Mouse (Mus musculus): ENCODE measurements at regions not wholly inside any gene's neighbourhood (a gene's known extent, or its start where the extent isn't known, plus 50 kb on each side); places are given as distances from the start of the nearest gene placed in this dataset.

- DNase-seq (ENCODE audit: extremely low read depth, low read depth): no peak
Observed at GRCm38 (mm10) chr14:105718676-105719441, 177.8 kb downstream of the Spry2 start.

- peak; percentile 2 for DNase-seq (ENCODE audit: extremely low read depth, low read depth)
Observed at GRCm38 (mm10) chr14:105717821-105718220, 178.8 kb downstream of the Spry2 start.

DNA sequence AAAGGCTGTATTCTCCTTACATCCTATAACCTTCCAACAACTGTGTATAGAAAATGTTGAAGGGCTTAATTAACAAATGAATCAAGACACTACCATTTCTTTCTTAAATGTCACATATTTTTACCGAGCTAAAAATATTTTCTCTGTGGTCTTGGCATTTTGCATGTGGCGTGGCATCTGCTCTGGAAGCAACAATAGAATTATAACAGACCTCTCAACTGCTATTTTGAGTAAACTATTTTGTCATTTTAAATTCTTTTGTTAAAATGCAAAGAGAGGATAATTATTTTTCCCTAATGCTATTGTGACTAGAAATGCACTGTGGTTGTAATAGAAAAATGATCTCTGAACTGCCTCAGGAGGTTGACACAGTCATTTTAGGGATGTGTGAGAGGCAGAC, 187.9 kb downstream of the Spry2 start:
- DNase-seq (ENCODE audit: extremely low read depth, low read depth): no peak

DNA sequence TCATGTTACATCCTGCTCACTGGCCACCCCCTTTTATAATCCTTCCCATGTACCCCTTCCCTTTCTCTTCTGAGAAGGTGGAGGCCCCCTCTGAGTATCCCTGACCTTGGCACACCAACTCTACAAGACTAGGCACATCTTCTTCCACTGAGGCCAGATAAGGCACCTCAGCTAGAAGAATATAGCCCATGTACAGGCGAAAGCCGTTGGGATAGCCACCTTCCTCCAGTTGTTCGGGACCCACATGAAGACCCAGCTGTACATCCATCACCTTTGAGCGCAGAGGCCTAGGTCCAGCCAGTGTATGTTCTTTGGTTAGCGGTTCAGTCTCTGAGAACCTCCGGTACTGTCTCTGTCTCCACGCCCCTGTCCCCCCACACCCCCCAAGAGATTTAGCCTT, 189.9 kb downstream of the Spry2 start:
- no peak for DNase-seq (ENCODE audit: extremely low read depth, low read depth)

DNA sequence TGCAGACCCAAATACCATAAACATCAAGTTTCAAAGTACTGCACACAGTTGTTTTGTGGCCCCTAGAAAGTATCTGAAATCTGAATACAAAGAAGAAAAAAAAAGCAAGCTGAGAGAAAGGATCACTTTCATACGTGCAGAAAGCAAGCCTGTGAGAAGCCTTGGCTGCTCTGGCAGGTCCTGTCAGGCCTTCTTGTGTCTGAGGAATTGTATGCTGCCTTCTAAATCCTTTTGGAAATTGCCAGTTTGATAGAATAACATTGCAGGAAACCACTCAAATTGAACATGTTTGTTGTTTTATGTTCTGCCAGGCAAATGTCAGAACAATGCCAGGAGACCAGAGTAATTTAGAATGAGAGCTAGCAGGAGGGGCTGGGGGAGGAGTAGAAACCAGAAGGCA, 198.0 kb downstream of the Spry2 start:
- no peak for DNase-seq (ENCODE audit: extremely low read depth, low read depth)

DNA sequence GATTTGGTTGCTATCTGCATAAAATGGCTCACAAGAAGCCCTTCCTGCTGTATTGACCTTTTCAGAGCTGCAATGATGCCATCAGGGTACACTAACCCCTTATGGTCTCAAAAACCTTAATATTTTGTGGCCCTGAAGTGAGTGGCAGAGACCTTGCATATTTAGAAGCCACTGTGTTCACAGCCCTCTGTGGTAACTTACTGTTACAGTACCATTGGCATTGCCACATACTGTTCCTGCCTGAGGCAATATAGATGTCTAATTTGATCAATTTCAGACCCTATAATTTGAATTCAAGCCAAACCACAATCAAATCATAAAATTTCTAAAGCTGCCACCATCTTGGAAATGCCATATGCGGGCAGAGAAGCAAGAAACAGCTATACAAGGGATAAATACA, 198.5 kb downstream of the Spry2 start:
- no peak for DNase-seq (ENCODE audit: extremely low read depth, low read depth)

DNA sequence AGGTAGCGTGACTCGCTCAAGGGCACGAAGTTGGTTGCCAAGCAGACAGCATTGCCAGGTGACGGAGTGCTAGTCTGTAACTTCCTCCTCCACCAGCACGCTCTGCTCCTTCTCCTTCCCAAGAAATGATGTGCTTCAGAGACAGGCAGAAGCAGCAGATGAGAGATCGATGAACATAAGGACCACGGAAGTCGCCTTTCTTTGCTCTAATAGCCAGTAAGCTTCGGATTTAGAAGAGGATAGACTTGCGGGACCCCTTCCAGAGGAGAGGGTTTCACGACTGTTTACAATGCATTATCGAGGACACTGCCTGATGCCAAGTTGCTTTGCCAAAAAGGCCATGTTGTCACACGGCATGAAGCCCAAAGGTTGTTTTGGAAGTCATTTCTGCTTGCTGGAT, 199.2 kb downstream of the Spry2 start:
- DNase-seq (ENCODE audit: extremely low read depth, low read depth): no peak

- DNase-seq (ENCODE audit: extremely low read depth, low read depth): no peak
Observed at GRCm38 (mm10) chr14:105694969-105695368, 201.7 kb downstream of the Spry2 start.

DNA sequence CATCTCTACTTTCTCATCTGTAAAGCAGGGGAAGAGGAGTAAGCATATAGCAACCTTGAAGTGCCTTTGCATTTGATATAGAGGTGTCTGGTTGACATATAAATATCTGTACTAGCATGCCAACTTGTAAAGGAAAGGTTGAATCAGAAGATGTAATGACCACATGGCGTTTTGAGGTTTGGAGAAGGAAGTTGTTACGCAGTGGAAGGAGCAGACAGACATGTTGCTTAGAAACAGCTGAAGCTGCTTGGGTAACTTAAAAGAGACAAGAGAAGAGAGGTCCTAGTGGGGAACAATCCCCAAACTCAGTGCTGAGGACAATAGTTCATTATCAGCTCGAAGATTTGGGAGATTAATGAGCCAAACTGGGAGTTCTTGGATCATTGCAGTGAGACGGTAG, 202.9 kb downstream of the Spry2 start:
- no peak for DNase-seq (ENCODE audit: extremely low read depth, low read depth)

- no peak for DNase-seq (ENCODE audit: extremely low read depth, low read depth)
Observed at GRCm38 (mm10) chr14:105684826-105685465, 211.7 kb downstream of the Spry2 start.

DNA sequence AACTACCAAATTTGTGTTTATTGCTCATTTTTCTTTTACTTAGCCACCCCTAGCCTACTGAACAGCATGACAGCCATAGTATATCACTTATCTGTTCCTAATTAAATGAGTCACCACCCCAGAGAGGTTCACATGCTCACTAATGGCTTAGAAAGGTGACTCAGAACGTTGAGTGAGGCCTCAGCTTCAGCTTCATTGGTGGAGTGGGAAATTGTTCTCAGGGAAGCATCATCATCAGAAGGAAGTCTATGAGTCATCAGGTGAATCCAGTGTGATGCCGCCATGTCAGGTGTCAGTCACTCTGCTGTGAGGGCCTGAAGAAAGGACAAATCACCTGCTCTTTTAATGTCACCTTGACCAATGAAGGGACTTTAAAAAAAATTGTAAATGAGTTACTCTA, 212.3 kb downstream of the Spry2 start:
- no peak for DNase-seq (ENCODE audit: extremely low read depth, low read depth)

- DNase-seq (ENCODE audit: extremely low read depth, low read depth): no peak
Observed at GRCm38 (mm10) chr14:105676646-105676930, 220.0 kb downstream of the Spry2 start.

DNA sequence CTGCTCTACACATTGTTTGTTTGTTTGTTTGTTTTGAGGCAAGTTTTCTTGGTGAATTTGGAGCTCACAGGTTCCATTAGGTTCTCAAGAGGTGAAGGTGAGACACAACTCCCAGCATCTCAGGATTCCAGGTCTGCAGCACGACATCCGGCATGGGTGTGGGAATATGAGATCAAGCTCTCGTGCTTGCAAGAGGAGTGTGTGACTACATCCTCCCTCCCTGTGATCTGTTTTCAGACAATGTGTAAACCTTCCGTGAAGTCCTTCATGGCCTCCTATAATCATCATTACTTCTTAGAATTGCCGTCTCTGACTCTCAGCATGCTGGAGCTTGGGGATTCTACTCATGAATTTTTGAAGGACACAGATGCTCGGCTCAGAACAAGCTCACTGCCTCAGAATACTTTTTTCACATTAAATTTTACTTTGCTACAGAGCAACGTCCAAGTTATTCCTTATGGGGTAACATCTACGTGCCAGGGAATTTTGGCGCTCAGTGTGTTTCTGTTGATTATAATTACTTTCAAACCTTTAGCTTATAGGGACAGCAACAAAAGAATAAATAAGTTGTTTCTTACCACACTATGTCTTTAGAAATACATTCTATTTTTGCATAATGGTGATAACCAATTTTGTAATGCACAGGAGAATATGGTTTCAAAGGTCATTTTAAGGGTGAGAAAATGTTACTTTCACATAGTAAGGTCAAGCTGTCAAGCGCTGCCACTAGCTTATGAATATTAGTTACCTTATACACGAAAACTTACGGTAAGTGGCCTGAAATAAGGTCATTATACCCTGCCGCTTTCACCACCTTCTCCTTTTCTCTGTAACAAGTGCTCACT, 220.6 kb downstream of the Spry2 start:
- no peak for DNase-seq (ENCODE audit: extremely low read depth, low read depth)

DNA sequence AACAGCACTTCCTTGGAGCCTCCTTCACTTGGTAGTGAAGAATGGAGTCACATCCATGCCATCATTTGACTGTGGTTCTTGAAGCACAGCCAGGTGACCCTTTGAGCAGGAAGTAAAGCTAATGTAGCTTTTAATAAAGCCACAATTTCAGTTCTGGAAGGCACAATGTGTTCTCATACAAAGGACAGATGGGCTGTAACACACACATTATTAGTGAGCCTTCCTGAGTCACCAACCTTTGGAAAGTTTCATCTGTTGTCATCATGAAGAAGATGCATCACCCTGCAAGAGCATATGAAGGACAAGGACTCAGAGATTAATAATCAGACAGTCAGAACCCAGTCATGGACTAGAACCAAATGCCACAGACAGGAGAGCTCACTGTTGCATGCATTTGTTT, 221.6 kb downstream of the Spry2 start:
- DNase-seq (ENCODE audit: extremely low read depth, low read depth): no peak

DNA sequence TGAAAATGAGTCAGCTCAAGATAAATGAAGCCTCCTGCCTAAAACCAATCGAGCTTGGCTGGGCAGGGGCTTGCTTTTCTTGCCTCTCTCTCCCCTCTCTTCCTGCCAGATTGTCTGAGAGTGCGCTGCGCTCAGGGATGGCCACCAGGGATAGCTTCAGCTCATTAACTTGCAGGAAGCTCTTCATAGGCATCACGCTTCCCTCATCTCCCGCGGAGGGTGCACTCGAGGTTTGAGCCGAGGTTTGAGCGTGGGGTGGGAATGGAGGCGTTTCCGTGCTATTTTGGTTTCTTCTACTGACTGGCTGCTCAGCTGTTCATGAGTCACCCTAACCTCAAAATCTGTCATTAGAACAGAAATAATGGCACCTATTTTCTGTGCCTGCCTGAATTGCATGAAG, 227.7 kb downstream of the Spry2 start:
- no peak for DNase-seq (ENCODE audit: extremely low read depth, low read depth)

GRCm38 (mm10) chr14:105664671-105665198, 231.9 kb downstream of the Spry2 start:
- DNase-seq (ENCODE audit: extremely low read depth, low read depth): no peak

GRCm38 (mm10) chr14:105663472-105663871, 233.1 kb downstream of the Spry2 start:
- no peak for DNase-seq (ENCODE audit: extremely low read depth, low read depth)

GRCm38 (mm10) chr14:105662839-105663238, 233.8 kb downstream of the Spry2 start:
- DNase-seq (ENCODE audit: extremely low read depth, low read depth): no peak

- no peak for DNase-seq (ENCODE audit: extremely low read depth, low read depth)
Observed at GRCm38 (mm10) chr14:105658316-105658715, 238.3 kb downstream of the Spry2 start.

DNA sequence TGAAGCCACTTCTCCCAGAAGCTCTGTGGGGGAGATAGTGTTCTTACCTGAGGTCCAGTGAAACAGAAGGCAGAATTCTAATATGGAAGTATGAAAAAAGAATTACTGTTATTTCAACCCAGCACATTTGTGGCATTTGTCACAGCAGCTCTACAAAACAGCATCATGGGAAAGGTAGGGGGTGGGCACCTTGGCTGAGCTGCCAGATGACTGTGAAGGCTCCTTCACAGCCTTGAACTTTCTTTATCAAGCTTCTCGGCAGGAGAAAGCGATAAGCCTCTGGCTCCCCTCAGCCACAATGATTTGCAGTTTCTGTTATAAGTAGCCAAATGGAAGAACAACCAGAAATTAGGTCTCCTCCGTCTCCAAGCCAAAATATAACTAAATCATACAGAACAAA, 249.5 kb downstream of the Spry2 start:
- peak; percentile 6 for DNase-seq (ENCODE audit: extremely low read depth, low read depth)

- no peak for DNase-seq (ENCODE audit: extremely low read depth, low read depth)
Observed at GRCm38 (mm10) chr14:105644428-105644827, 252.2 kb downstream of the Spry2 start.

DNA sequence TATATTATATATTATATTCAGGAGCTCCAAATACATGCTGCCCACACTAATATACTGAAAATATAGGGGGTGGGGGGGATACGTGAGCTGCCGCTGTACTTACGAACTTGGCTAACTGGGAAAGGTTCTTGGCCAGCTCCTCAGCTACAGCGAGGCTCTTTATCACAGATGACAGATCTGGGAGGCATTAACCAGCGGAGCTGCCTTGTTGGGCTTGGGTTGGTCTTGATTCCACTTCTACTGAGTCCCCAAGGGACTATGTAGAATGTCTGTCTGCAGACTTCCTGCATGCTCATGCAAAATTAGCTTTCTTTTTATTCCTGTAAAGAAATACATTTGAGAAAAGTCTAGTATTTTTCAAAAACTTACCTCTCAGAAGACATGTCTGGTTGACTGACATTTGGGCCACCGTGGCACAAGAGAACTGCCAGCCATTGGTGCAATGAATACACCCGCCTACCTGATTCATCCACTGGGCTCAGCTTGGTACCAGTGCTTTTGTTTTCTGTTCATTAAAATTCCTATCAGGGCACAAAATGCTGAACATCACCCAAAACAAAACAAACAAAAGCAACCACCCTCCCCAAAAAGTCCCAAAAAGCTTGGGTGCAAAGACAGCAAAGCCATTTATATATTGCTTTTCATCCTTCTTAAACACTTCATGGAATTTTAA, 253.2 kb downstream of the Spry2 start:
- DNase-seq (ENCODE audit: extremely low read depth, low read depth): no peak
